Mouse (Mus musculus): ENCODE measurements at regions not wholly inside any gene's neighbourhood (a gene's known extent, or its start where the extent isn't known, plus 50 kb on each side); places are given as distances from the start of the nearest gene placed in this dataset.

- TF ChIP-seq CTCF (IDR thresholded peaks at IDR 0.05; ENCODE audit: low read depth) (no peak), EP300 (IDR thresholded peaks at IDR 0.05; ENCODE audit: low read depth) (no peak)
Observed at GRCm38 (mm10) chr6:139210256-139210655, 291.5 kb downstream of the Rergl start.
